Comparison of ENCODE assay signal across 27 mouse cellular contexts in the genomic region with DNA sequence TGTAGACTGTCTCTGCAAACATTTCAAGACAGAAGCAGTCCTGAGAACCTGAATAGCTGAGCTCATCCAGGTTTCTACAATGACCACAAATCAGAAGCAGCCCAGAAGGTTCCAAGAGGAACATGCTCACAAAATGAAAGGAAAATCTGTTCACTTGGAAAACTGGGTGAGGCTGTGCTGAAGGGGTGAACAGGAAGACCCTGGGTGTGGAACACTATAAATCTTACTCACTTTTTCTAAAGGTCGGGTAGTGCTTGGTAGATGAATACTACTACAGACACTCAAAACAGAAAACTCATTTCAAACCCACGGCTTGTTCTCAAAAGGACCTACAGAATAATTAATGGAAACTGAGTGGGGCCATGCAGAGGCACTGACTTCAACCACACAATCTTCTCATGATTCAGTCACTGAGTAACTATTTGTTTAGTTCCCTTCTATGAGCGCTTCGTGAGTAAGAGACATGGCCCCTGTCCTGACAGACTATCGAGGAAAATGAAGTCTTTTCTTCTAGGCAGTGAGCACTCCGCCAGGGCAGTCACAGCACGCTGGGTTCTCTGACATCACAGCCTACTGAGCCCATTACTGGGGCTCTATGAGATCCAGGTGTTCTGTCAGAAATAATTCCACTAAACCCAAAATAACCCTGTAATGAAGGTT. TPM values are rescaled to one million over a fixed set of nuclear protein-coding genes. Genes with fewer than 3 reads are reported as not detected.
DNase-seq lines count a peak whose midpoint lies in the region; ATAC-seq and TF ChIP-seq lines count a peak whose summit lies in the region.
"Had no signal": no experiment of that assay in that cellular context is flagged by ENCODE, and none has a peak within 500 bp of the region (broad histone marks: within the 10 kb centered on the region; RNA-seq: fewer than 3 reads in every experiment).

No protein-coding gene starts in this region.

- peak overlapping the region; percentile 62 for H3K27ac ChIP-seq in kidney, adult 2 months (ENCODE audit: insufficient read depth, low read depth, low read length)
- no peak overlapping the region for H3K27ac ChIP-seq in kidney, embryonic 15.5 days
- H3K27ac ChIP-seq in stomach, embryonic 16.5 days (ENCODE audit: low read length): peak overlapping the region; percentile 54; the same call in 1 of the 2 replicates
- H3K27ac ChIP-seq: hindbrain, embryonic 13.5 days; left cerebral cortex, adult 2 months; liver, embryonic 13.5 days; macrophage; midbrain, embryonic 13.5 days had no signal

- no peak for TF ChIP-seq CTCF in kidney, adult 2 months (conservative IDR thresholded peaks at IDR 0.05; ENCODE audit: insufficient read depth, insufficient read length, low read depth, low read length)

- no peaks in the 10 kb centered on the region for H3K27me3 ChIP-seq in kidney, adult 2 months (replicated peaks; ENCODE audit: control insufficient read depth, insufficient read depth, low read length)
- H3K27me3 ChIP-seq in kidney, embryonic 15.5 days: no peaks in the 10 kb centered on the region
- no peaks in the 10 kb centered on the region for H3K27me3 ChIP-seq in stomach, embryonic 16.5 days (ENCODE audit: control insufficient read depth, insufficient read depth, low read length)
- H3K27me3 ChIP-seq: CH12.LX; hindbrain, embryonic 13.5 days; liver, embryonic 13.5 days; midbrain, embryonic 13.5 days had no signal

- no peak for TF ChIP-seq POLR2A in kidney, adult 2 months (IDR thresholded peaks at IDR 0.05; ENCODE audit: low read depth, low read length)

- peak; percentile 56 for DNase-seq in kidney, adult 2 months
- DNase-seq in frontal cortex, postnatal 10 days (ENCODE audit: low spot score in 2 of 2): no peak
- DNase-seq: adrenal gland, postnatal 10 days; B cell, adult 2 months; cerebellum, adult 9-10 months; cerebellum, postnatal 36 days; gastrocnemius, postnatal 10 days; heart, postnatal 36 days; kidney, adult 18-20 months; kidney, postnatal 14 days; liver, embryonic 13.5 days; lung, adult 2 months; lung, postnatal 10 days; retina, postnatal 1 day; right cerebral cortex, postnatal 14 days had no signal

- H3K4me3 ChIP-seq in kidney, adult 2 months (ENCODE audit: insufficient read depth, low read depth, low read length): no peak overlapping the region
- no peak overlapping the region for H3K4me3 ChIP-seq in kidney, embryonic 15.5 days (replicated peaks)
- no peak overlapping the region for H3K4me3 ChIP-seq in stomach, embryonic 16.5 days (replicated peaks; ENCODE audit: low read length)
- H3K4me3 ChIP-seq: hindbrain, embryonic 13.5 days; left cerebral cortex, adult 2 months; liver, embryonic 13.5 days; midbrain, embryonic 13.5 days had no signal

- 40% methylated on average over 7 of the region's 7 CpGs for WGBS in kidney, adult 2 months
- WGBS in kidney, embryonic 15.5 days: 60% methylated on average over 7 of the region's 7 CpGs
- 49% methylated on average over 7 of the region's 7 CpGs for whole genome bisulfite sequencing in stomach, embryonic 16.5 days

- no peak for ATAC-seq in kidney, embryonic 15.5 days (replicated peaks; ENCODE audit: low FRiP score)
- peak; percentile 38 for ATAC-seq in CD4-positive, CD25-positive, alpha-beta regulatory T cell, adult 4 months
- peak; percentile 60 for ATAC-seq in inflammation-experienced regulatory T-cells, adult 6 months
- 0 out of 2 replicates have a peak, but pooled peaks have one; percentile 58 for ATAC-seq in stomach, embryonic 16.5 days (ENCODE audit: insufficient read depth, low FRiP score)
- ATAC-seq in monocyte, adult 5-6 weeks (replicated peaks; ENCODE audit: insufficient number of reproducible peaks, low FRiP score, low TSS enrichment, poor library complexity, severe bottlenecking): no peak
- ATAC-seq: forebrain, embryonic 14.5 days; midbrain, embryonic 13.5 days had no signal

- no peak overlapping the region for H3K4me2 ChIP-seq in kidney, embryonic 15.5 days
- H3K4me2 ChIP-seq in stomach, embryonic 16.5 days (ENCODE audit: low read depth, low read length): 0 out of 2 replicates have a peak overlapping the region, but pooled peaks have one; percentile 8
- H3K4me2 ChIP-seq: heart, embryonic 11.5 days; hindbrain, embryonic 13.5 days; liver, embryonic 13.5 days; midbrain, embryonic 13.5 days had no signal

- no peaks in the 10 kb centered on the region for H3K36me3 ChIP-seq in kidney, adult 2 months (ENCODE audit: control insufficient read depth, insufficient read depth, low read length)
- no peaks in the 10 kb centered on the region for H3K36me3 ChIP-seq in kidney, embryonic 15.5 days
- no peaks in the 10 kb centered on the region for H3K36me3 ChIP-seq in stomach, embryonic 16.5 days (ENCODE audit: control insufficient read depth, insufficient read depth, low read length)
- H3K36me3 ChIP-seq: hindbrain, embryonic 13.5 days; midbrain, embryonic 13.5 days had no signal

- H3K4me1 ChIP-seq in kidney, adult 2 months (ENCODE audit: control insufficient read depth, insufficient read depth, low read length): peaks cover 34% of the 10 kb centered on the region
- H3K4me1 ChIP-seq in kidney, embryonic 15.5 days: peaks cover 35% of the 10 kb centered on the region
- H3K4me1 ChIP-seq in stomach, embryonic 16.5 days (ENCODE audit: control insufficient read depth, insufficient read depth, low read length): peaks cover 22% of the 10 kb centered on the region
- H3K4me1 ChIP-seq: hindbrain, embryonic 13.5 days had no signal

- no peak overlapping the region for H3K9ac ChIP-seq in kidney, embryonic 15.5 days
- H3K9ac ChIP-seq in stomach, embryonic 16.5 days (ENCODE audit: low read length): 0 out of 2 replicates have a peak overlapping the region, but pooled peaks have one; percentile 28
- H3K9ac ChIP-seq: hindbrain, embryonic 13.5 days; liver, embryonic 13.5 days; midbrain, embryonic 13.5 days had no signal

- no peaks in the 10 kb centered on the region for H3K9me3 ChIP-seq in kidney, embryonic 15.5 days (replicated peaks)
- no peaks in the 10 kb centered on the region for H3K9me3 ChIP-seq in stomach, embryonic 16.5 days (replicated peaks; ENCODE audit: control insufficient read depth, low read length)
- H3K9me3 ChIP-seq: hindbrain, embryonic 13.5 days; liver, embryonic 13.5 days; midbrain, embryonic 13.5 days had no signal

RNA-seq across cellular contexts. Expression of a gene that starts 22.8 kb away (rescaled TPM):
- 26.9 and 29.9 TPM in 2 replicates for polyA plus RNA-seq in kidney, adult 2 months (2012; rRNA removed)
- 54.5 and 54.9 TPM in 2 replicates for polyA plus RNA-seq in kidney, embryonic 15.5 days (2015; fragmentation: Nextera tagmentation; extraction: Ambion mirVana)
- polyA plus RNA-seq in CD4-positive, CD25-positive, alpha-beta regulatory T cell, adult 4 months (2017; shearing (Covaris generic)): 10 to 100 TPM; 25.5 to 32.4 TPM
- 10 to 100 TPM; 28.0 to 33.4 (median 30.3) TPM for polyA plus RNA-seq in inflammation-experienced regulatory T-cells, adult 6 months (2017; shearing (Covaris generic))
- polyA plus RNA-seq in stomach, embryonic 16.5 days (2015; fragmentation: Nextera tagmentation; extraction: Ambion mirVana): 40.3 and 44.1 TPM in 2 replicates
- total RNA-seq in monocyte, adult 5-6 weeks (2017): 19.3 to 26.6 TPM (median 21.5 TPM) in 3 replicates

RNA-seq across cellular contexts. Expression of a gene that starts 23.0 kb away (rescaled TPM):
- 20.0 and 21.0 TPM in 2 replicates for polyA plus RNA-seq in kidney, adult 2 months (2012; rRNA removed)
- polyA plus RNA-seq in kidney, embryonic 15.5 days (2015; fragmentation: Nextera tagmentation; extraction: Ambion mirVana): 23.7 and 25.2 TPM in 2 replicates
- polyA plus RNA-seq in CD4-positive, CD25-positive, alpha-beta regulatory T cell, adult 4 months (2017; shearing (Covaris generic)): 10 to 100 TPM; 22.5 to 22.7 TPM
- 10 to 100 TPM; 19.5 to 23.4 (median 22.6) TPM for polyA plus RNA-seq in inflammation-experienced regulatory T-cells, adult 6 months (2017; shearing (Covaris generic))
- polyA plus RNA-seq in stomach, embryonic 16.5 days (2015; fragmentation: Nextera tagmentation; extraction: Ambion mirVana): 17.7 and 19.9 TPM in 2 replicates
- 32.6 to 77.7 TPM (median 39.3 TPM) in 3 replicates for total RNA-seq in monocyte, adult 5-6 weeks (2017)

Comparison
In these comparisons a context has a peak if more than half of its experiments do, and no peak if none do; other contexts are left out.
1. ATAC-seq: peak in CD4-positive, CD25-positive, alpha-beta regulatory T cell, adult 4 months (single experiment), inflammation-experienced regulatory T-cells, adult 6 months (single experiment) and stomach, embryonic 16.5 days (single experiment); none in kidney, embryonic 15.5 days (single experiment) and monocyte, adult 5-6 weeks (single experiment).